Mouse (Mus musculus) kidney, postnatal 25 days (tissue): Measurements from ENCODE around the gene Rint1.

Source experiments
- DNase-seq, 2 experiments: peaks; one replicate each; pipeline ENCODE4 v3.0.0; 2021; ENCODE audit warnings: mixed read lengths in 2 of 2

Rint1 gene

GRCm38 (mm10) chr5:23864054-23864965 is 76.8 kb downstream of the Rint1 start:
- DNase-seq, result no peak

DNA sequence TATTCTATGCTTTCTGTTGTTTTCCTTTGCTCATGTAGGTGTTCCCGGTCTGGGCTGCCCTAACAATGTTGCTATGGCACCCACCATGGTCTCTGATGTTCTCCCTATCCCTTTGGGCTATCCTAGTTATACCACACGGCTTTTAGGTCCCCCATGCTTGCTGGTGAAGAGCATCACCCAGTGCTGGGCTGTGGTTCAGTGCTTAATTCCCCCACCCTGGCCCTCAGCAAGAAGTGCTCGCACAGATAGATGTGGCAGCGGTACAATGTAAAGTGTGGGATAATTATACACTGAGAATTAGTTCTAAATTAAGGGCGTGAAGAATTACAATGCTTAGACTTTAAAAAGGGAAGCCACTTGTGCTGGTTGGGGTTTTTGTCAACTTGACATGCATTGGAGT is 78.4 kb downstream of the Rint1 start:
- no peak for DNase-seq
